Mouse (Mus musculus) adrenal gland, adult (tissue): ENCODE results near the gene Adcy1.

ENCODE experiments used
- DNase-seq, 2 experiments: peaks; one replicate each; pipeline ENCODE4 v3.0.0; 2022 to 2023; ENCODE audit warnings: low spot score in 1 of 2; ENCODE audit not compliant: inconsistent age in 2 of 2

Adcy1 gene

GRCm38 (mm10) chr11:7134319-7134718, 71.0 kb downstream of the Adcy1 start:
- peak in 1 of 2 experiments; percentile 50 for DNase-seq

- DNase-seq: no peak
Measured at GRCm38 (mm10) chr11:7135301-7135700, 72.0 kb downstream of the Adcy1 start.

- DNase-seq: no peak
Measured at GRCm38 (mm10) chr11:7135763-7136162, 72.5 kb downstream of the Adcy1 start.

GRCm38 (mm10) chr11:7136246-7136855, 73.1 kb downstream of the Adcy1 start:
- no peak for DNase-seq

GRCm38 (mm10) chr11:7138370-7138769, 75.1 kb downstream of the Adcy1 start:
- DNase-seq: no peak

GRCm38 (mm10) chr11:7140449-7140848, 77.2 kb downstream of the Adcy1 start:
- DNase-seq: peak; percentile 19 to 76

- peak; percentile 43 to 86 for DNase-seq
Measured at GRCm38 (mm10) chr11:7142725-7143124, 79.4 kb downstream of the Adcy1 start.

- peak in 1 of 2 experiments; percentile 40 for DNase-seq
Measured at GRCm38 (mm10) chr11:7144369-7144768, 81.1 kb downstream of the Adcy1 start.

- DNase-seq: peak; percentile 46 to 81
Measured at GRCm38 (mm10) chr11:7145221-7145620, 81.9 kb downstream of the Adcy1 start.

- no peak for DNase-seq
Measured at GRCm38 (mm10) chr11:7147536-7147935, 84.2 kb downstream of the Adcy1 start.

GRCm38 (mm10) chr11:7147945-7148344, 84.7 kb downstream of the Adcy1 start:
- DNase-seq: no peak

- DNase-seq: no peak
Measured at GRCm38 (mm10) chr11:7149471-7149870, 86.2 kb downstream of the Adcy1 start.

- DNase-seq: no peak
Measured at GRCm38 (mm10) chr11:7150511-7150910, 87.2 kb downstream of the Adcy1 start.

GRCm38 (mm10) chr11:7152371-7152770, 89.1 kb downstream of the Adcy1 start:
- DNase-seq: no peak

GRCm38 (mm10) chr11:7153081-7153480, 89.8 kb downstream of the Adcy1 start:
- DNase-seq: no peak

GRCm38 (mm10) chr11:7156427-7156826, 93.1 kb downstream of the Adcy1 start:
- no peak for DNase-seq

GRCm38 (mm10) chr11:7158196-7158595, 94.9 kb downstream of the Adcy1 start:
- DNase-seq: no peak

GRCm38 (mm10) chr11:7160146-7160545, 96.9 kb downstream of the Adcy1 start:
- DNase-seq: no peak

- no peak for DNase-seq
Measured at GRCm38 (mm10) chr11:7160637-7161101, 97.4 kb downstream of the Adcy1 start.

- peak in 1 of 2 experiments; percentile 64 for DNase-seq
Measured at GRCm38 (mm10) chr11:7161502-7162174, 98.3 kb downstream of the Adcy1 start.

- DNase-seq: no peak
Measured at GRCm38 (mm10) chr11:7164416-7164815, 101.1 kb downstream of the Adcy1 start.

GRCm38 (mm10) chr11:7169645-7170044, 106.4 kb downstream of the Adcy1 start:
- no peak for DNase-seq

- no peak for DNase-seq
Measured at GRCm38 (mm10) chr11:7173664-7174063, 110.4 kb downstream of the Adcy1 start.
